ENCODE assay signal across 9 mouse cellular contexts in genomic region chr5:124241686-124242444, GRCm38 (mm10). TPM values are rescaled to one million over a fixed set of nuclear protein-coding genes. Genes with fewer than 3 reads are reported as not detected.
DNase-seq lines count a peak whose midpoint lies in the region; ATAC-seq and TF ChIP-seq lines count a peak whose summit lies in the region.
"Had no signal": no experiment of that assay in that cellular context is flagged by ENCODE, and none has a peak within 500 bp of the region (broad histone marks: within the 10 kb centered on the region; RNA-seq: fewer than 3 reads in every experiment).

No protein-coding gene starts in this region.

- H3K4me2 ChIP-seq in heart, embryonic 15.5 days, result peak overlapping the region; percentile 22; the same call in 1 of the 2 replicates

- no peak overlapping the region for H3K4me3 ChIP-seq in heart, embryonic 15.5 days
- peak overlapping the region; percentile 21; the same call in 1 of the 2 replicates for H3K4me3 ChIP-seq in layer of hippocampus, adult 2 months

- ATAC-seq in heart, embryonic 15.5 days (replicated peaks; ENCODE audit: insufficient number of reproducible peaks, insufficient read depth, low FRiP score, low read depth), result no peak

- no peak overlapping the region for H3K9ac ChIP-seq in heart, embryonic 15.5 days

- no peaks in the 10 kb centered on the region for H3K27me3 ChIP-seq in heart, embryonic 15.5 days

- no peak for TF ChIP-seq CTCF in layer of hippocampus, adult 2 months (conservative IDR thresholded peaks at IDR 0.05)

- H3K27ac ChIP-seq in heart, embryonic 15.5 days, result peak overlapping the region; percentile 72
- H3K27ac ChIP-seq in layer of hippocampus, adult 2 months, result peak overlapping the region; percentile 83

- WGBS in heart, embryonic 15.5 days, result 43% methylated on average over 10 of the region's 10 CpGs

- H3K9me3 ChIP-seq in heart, embryonic 15.5 days (replicated peaks), result no peaks in the 10 kb centered on the region

- DNase-seq in heart, adult 18-20 months, result no peak
- peak; percentile 37 for DNase-seq in thymus, postnatal 0 days (ENCODE audit: low spot score)
- no peak for DNase-seq in thymus, postnatal 14 days
- peak; percentile 64 to 74 for DNase-seq in layer of hippocampus, adult 2 months (ENCODE audit: low spot score in 2 of 2)
- DNase-seq in urinary bladder, adult 2 months (ENCODE audit: low spot score), result no peak
- no peak for DNase-seq in gastrocnemius, postnatal 25 days
- no peak for DNase-seq in spleen, adult 12 weeks (ENCODE audit: low spot score)
- DNase-seq: adrenal gland, postnatal 36 days had no signal

- H3K4me1 ChIP-seq in heart, embryonic 15.5 days (replicated peaks), result peaks cover 51% of the 10 kb centered on the region

- peaks cover 24% of the 10 kb centered on the region for H3K36me3 ChIP-seq in heart, embryonic 15.5 days

RNA-seq across cellular contexts. Expression of gene Pitpnm2, which starts 7.7 kb away (rescaled TPM):
- 4.9 and 7.9 TPM in 2 replicates for polyA plus RNA-seq in heart, embryonic 15.5 days (2015; fragmentation: Nextera tagmentation; extraction: Ambion mirVana)
- total RNA-seq in heart, adult 18-20 months (2021), result 10 to 100 TPM; 36.8 to 38.9 TPM
- 22.6 and 33.9 TPM in 2 replicates for polyA plus RNA-seq in thymus, postnatal 0 days (2015; fragmentation: Nextera tagmentation; extraction: Ambion mirVana)
- 100 to 1,000 TPM; 379 to 394 TPM for total RNA-seq in layer of hippocampus, adult 2 months (2021)
- 23.0 and 33.6 TPM in 2 replicates for polyA plus RNA-seq in urinary bladder, adult 2 months (2012; rRNA removed)
- 10 to 100 TPM; 16.7 to 17.6 TPM for total RNA-seq in gastrocnemius, postnatal 25 days (2021)

Comparison
In these comparisons a context has a peak if more than half of its experiments do, and no peak if none do; other contexts are left out.
1. DNase-seq: peak in thymus, postnatal 0 days (single experiment) and layer of hippocampus, adult 2 months (2 of 2); none in heart, adult 18-20 months (0 of 2), thymus, postnatal 14 days (single experiment), urinary bladder, adult 2 months (single experiment), gastrocnemius, postnatal 25 days (single experiment) and spleen, adult 12 weeks (single experiment).
2. RNA of gene Pitpnm2, which starts 7.7 kb away (total RNA-seq): 379 to 394 TPM in layer of hippocampus, adult 2 months; 36.8 to 38.9 TPM in heart, adult 18-20 months and 16.7 to 17.6 TPM in gastrocnemius, postnatal 25 days; every median in the first group is over 4 times any median in the second.